Mouse (Mus musculus): ENCODE results near the gene Cbr4.

Cbr4 gene

GRCm38 (mm10) chr8:61478150-61478549, 9.4 kb upstream of the Cbr4 start:
- no peak for TF ChIP-seq GATA4 (IDR thresholded peaks at IDR 0.05; ENCODE audit: insufficient replicate concordance, low read length)

- no peak for TF ChIP-seq GATA4 (IDR thresholded peaks at IDR 0.05; ENCODE audit: insufficient replicate concordance, low read length)
Observed at GRCm38 (mm10) chr8:61478793-61479192, 8.7 kb upstream of the Cbr4 start.

- TF ChIP-seq GATA4 (IDR thresholded peaks at IDR 0.05; ENCODE audit: insufficient replicate concordance, low read length), result no peak
Observed at GRCm38 (mm10) chr8:61479506-61480214, 7.9 kb upstream of the Cbr4 start.

GRCm38 (mm10) chr8:61480260-61480967, 7.1 kb upstream of the Cbr4 start:
- TF ChIP-seq GATA4 (IDR thresholded peaks at IDR 0.05; ENCODE audit: insufficient replicate concordance, low read length), result no peak

GRCm38 (mm10) chr8:61486923-61487529, 508 bp upstream of the Cbr4 start:
- no peak for TF ChIP-seq GATA4 (IDR thresholded peaks at IDR 0.05; ENCODE audit: insufficient replicate concordance, low read length)

GRCm38 (mm10) chr8:61488631-61489030, 1.1 kb downstream of the Cbr4 start:
- TF ChIP-seq GATA4 (IDR thresholded peaks at IDR 0.05; ENCODE audit: insufficient replicate concordance, low read length), result no peak

- no peak for TF ChIP-seq GATA4 (IDR thresholded peaks at IDR 0.05; ENCODE audit: insufficient replicate concordance, low read length)
Observed at GRCm38 (mm10) chr8:61497110-61497509, 9.6 kb downstream of the Cbr4 start.

GRCm38 (mm10) chr8:61499035-61499434, 11.5 kb downstream of the Cbr4 start:
- TF ChIP-seq GATA4 (IDR thresholded peaks at IDR 0.05; ENCODE audit: insufficient replicate concordance, low read length), result no peak

- TF ChIP-seq GATA4 (IDR thresholded peaks at IDR 0.05; ENCODE audit: insufficient replicate concordance, low read length), result no peak
Observed at GRCm38 (mm10) chr8:61500914-61501313, 13.4 kb downstream of the Cbr4 start.

- TF ChIP-seq GATA4 (IDR thresholded peaks at IDR 0.05; ENCODE audit: insufficient replicate concordance, low read length), result no peak
Observed at GRCm38 (mm10) chr8:61502277-61502676, 14.7 kb downstream of the Cbr4 start.

- no peak for TF ChIP-seq GATA4 (IDR thresholded peaks at IDR 0.05; ENCODE audit: insufficient replicate concordance, low read length)
Observed at GRCm38 (mm10) chr8:61515110-61515930, 27.8 kb downstream of the Cbr4 start.

GRCm38 (mm10) chr8:61515931-61516744, 28.6 kb downstream of the Cbr4 start:
- TF ChIP-seq GATA4 (IDR thresholded peaks at IDR 0.05; ENCODE audit: insufficient replicate concordance, low read length), result no peak

GRCm38 (mm10) chr8:61516745-61517501, 29.4 kb downstream of the Cbr4 start:
- no peak for TF ChIP-seq GATA4 (IDR thresholded peaks at IDR 0.05; ENCODE audit: insufficient replicate concordance, low read length)

All from liver, adult (tissue).